Mouse (Mus musculus): ENCODE results near the gene Fam45a. TPM values are rescaled to one million over a fixed set of nuclear protein-coding genes. Genes with fewer than 3 reads are reported as not detected.
"Not testable (repeated sequence)": the region's sequence is repeated elsewhere in the genome, so short reads cannot be mapped to it uniquely, and the experiment has no call there.

Fam45a gene
- polyA plus RNA-seq, 1 experiment from 2014 or later, result 32.3 TPM

DNA sequence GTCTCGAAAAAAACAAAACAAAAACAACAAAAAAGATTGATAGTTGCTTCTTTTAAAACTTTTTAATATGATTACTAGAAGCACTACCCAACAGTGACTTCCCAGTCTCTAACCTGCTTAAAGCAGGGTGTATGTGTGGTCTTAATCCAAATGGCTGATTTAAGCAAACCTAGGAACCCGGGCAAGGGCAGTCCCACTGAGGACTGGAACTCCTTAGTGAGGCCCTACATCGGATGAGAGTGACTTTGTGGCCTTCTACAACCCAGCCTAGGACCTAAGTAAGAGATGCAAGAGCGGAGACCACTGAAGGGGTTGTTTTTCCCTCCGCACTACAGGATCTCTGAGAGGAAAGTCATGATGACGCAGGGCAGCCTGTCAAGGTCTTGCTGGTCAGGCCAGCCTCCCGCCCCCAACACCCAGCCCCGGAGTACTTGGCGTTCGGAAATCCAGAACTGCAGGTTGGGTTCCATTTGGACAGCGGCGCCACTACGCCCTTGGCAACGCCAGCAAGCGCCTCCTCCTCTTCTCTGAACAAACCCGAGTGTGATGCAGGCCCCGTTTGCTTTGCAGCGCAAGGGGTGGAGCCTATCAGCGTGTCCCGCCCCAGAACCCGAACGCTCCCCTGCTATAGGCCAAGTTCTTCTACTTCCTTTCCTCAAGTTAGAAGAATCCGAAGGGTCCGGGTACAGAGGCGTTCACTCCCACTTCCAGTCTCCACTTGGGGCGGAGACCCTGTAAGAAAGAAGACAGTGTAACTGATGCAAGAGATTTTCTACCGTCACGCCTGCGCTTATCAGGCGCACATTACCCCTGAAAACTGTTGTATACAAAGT lies 49.7 kb downstream of the Fam45a start, which contains the start of gene Sfxn4:
Gene Sfxn4 (minus strand): TSS at position 612 of the 833 bp plus-strand sequence.
- peak within 1 kb of the TSS; percentile 49 for H3K4me3 ChIP-seq
- H3K4me2 ChIP-seq, result peak within 1 kb of the TSS; percentile 62
- no peaks in the 10 kb centered on the region for H3K4me1 ChIP-seq
- 3% methylated on average over 30 of the region's 30 CpGs for WGBS
- no peaks in the 10 kb centered on the region for H3K9me3 ChIP-seq
- peak within 1 kb of the TSS; percentile 56 for H3K27ac ChIP-seq
- peaks cover 23% of the 10 kb centered on the region for H3K36me3 ChIP-seq
- peak within 1 kb of the TSS; percentile 45 for H3K9ac ChIP-seq
- H3K27me3 ChIP-seq, result no peaks in the 10 kb centered on the region
- peak; percentile 99 for ATAC-seq (ENCODE audit: borderline replicate concordance, extremely low read depth, low FRiP score, low TSS enrichment)

DNA sequence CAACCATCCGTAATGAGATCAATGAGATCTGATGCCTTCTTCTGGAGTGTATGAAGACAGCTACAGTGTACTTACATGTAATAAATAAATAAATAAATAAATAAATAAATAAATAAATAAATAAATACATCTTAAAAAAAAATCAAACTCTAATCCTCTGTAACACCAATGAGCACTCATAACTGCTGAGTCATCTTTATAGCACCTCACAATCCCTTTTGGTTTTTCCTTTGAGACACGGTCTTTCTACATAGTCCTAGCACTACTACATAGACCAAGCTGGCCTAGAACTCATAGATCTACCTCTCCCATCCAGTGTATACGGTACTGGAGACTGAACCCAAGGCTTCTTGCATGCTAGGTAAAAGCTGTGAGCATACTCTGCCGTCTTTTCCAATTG lies 54.8 kb downstream of the Fam45a start:
- not testable (repeated sequence) for H3K27ac ChIP-seq; ATAC-seq (ENCODE audit: borderline replicate concordance, extremely low read depth, low FRiP score, low TSS enrichment); H3K9ac ChIP-seq; H3K4me3 ChIP-seq; H3K9me3 ChIP-seq; H3K4me2 ChIP-seq; H3K27me3 ChIP-seq; H3K4me1 ChIP-seq
- WGBS, result 90% methylated on average over 4 of the region's 4 CpGs
- H3K36me3 ChIP-seq, result peaks cover 51% of the 10 kb centered on the region

DNA sequence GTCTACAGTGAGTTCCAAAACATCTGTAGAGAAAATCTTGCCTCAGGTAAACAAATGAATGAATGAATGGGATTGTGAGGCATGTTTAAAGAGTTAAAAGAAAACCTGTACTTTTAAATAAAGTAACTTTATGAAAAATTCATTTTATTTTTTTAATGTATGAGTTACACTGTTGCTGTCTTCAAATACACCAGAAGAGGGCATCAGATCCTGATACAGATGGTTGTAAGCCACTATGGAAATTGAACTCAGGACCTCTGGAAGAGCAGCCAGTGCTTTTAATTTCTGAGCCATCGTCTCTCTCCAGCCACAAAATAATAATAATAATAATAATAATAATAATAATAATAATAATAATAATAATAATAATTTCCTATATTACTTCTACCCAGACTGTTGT lies 59.1 kb downstream of the Fam45a start:
- H3K4me1 ChIP-seq, result peaks cover 14% of the 10 kb centered on the region
- no peaks in the 10 kb centered on the region for H3K9me3 ChIP-seq
- no peak overlapping the region for H3K4me2 ChIP-seq
- no peak overlapping the region for H3K27ac ChIP-seq
- 88% methylated on average over 1 of the region's 1 CpGs for whole genome bisulfite sequencing
- H3K9ac ChIP-seq, result no peak overlapping the region
- no peak overlapping the region for H3K4me3 ChIP-seq
- no peak for ATAC-seq (ENCODE audit: borderline replicate concordance, extremely low read depth, low FRiP score, low TSS enrichment)
- H3K27me3 ChIP-seq, result no peaks in the 10 kb centered on the region
- H3K36me3 ChIP-seq, result peaks cover 30% of the 10 kb centered on the region

DNA sequence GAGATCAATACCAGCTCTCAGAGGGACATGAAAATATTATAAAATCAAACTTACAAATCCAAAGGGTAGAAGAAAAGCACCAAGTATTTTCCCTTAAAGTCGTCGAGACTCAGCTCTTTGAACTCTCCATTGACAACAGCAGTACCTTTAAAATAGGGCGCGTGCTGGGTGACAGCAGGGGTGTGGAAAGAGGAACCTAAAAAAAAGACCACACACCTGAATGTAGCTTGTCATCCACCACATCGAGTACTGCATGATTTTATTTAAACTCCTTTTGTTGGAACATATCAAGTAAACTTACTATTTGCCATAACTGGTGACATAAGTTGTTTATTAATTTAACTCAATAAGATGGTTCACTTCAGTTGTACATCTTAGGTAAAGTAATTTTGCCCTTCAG lies 60.0 kb downstream of the Fam45a start:
- no peak overlapping the region for H3K4me2 ChIP-seq

DNA sequence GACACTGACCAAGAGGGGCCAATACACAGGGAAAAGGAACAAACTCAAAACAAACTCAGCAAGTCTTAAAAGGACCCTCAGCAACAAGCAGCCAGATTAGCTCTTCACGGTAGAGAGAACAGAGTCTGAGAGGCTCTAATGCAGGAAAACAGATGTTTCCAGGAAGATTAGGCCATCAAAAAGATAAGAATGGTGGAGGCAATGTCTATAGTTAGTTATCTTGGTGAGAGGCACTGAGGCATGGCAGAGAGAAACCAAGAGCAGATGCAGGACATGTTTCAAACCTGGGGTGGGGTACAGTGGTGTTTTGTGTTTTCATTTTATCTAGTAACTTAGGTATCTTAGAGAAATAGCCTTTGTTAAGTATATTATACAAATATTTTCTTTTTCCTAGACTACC lies 60.9 kb downstream of the Fam45a start:
- Histone ChIP-seq H3K4me2 (no peak overlapping the region), H3K4me1 (peaks cover 14% of the 10 kb centered on the region), H3K27ac (no peak overlapping the region), H3K36me3 (peaks cover 21% of the 10 kb centered on the region), H3K9me3 (no peaks in the 10 kb centered on the region), H3K27me3 (no peaks in the 10 kb centered on the region), H3K4me3 (no peak overlapping the region), H3K9ac (no peak overlapping the region)
- 18% methylated on average over 1 of the region's 1 CpGs for WGBS
- ATAC-seq (ENCODE audit: borderline replicate concordance, extremely low read depth, low FRiP score, low TSS enrichment), result no peak

More for the DNA sequence above, 60.0 kb downstream of the Fam45a start:
- Histone ChIP-seq H3K27ac (no peak overlapping the region), H3K4me3 (no peak overlapping the region), H3K27me3 (no peaks in the 10 kb centered on the region), H3K9me3 (no peaks in the 10 kb centered on the region), H3K36me3 (peaks cover 27% of the 10 kb centered on the region), H3K9ac (no peak overlapping the region), H3K4me1 (peaks cover 14% of the 10 kb centered on the region)
- WGBS, result 89% methylated on average over 5 of the region's 5 CpGs
- ATAC-seq (ENCODE audit: borderline replicate concordance, extremely low read depth, low FRiP score, low TSS enrichment), result no peak

DNA sequence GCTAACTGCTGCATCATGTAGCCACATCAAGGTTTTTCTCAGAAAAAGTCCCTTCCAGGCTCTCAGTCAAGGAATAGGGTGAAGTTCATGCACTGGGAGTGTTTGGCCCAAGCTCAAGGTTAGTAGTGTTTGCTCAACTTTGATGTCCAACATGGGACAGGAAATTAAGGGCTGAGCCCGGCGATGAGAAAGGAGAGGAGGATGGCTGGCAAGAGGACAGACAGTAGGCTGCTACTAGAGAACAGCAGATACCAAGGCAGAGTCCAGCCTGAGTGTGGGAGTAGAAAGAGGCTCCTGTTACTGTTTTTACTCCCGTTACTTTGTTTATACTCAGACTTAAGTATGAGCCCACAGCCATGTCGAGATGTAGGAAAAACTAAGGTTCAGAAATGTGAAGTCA lies 62.1 kb downstream of the Fam45a start:
- H3K4me1 ChIP-seq, result peaks cover 14% of the 10 kb centered on the region
- H3K27me3 ChIP-seq, result no peaks in the 10 kb centered on the region
- 10% methylated on average over 4 of the region's 4 CpGs for WGBS
- peaks cover 12% of the 10 kb centered on the region for H3K36me3 ChIP-seq
- no peaks in the 10 kb centered on the region for H3K9me3 ChIP-seq
- H3K4me3 ChIP-seq, result peak overlapping the region; percentile 66
- ATAC-seq (ENCODE audit: borderline replicate concordance, extremely low read depth, low FRiP score, low TSS enrichment), result no peak
- H3K27ac ChIP-seq, result peak overlapping the region; percentile 73
- H3K4me2 ChIP-seq, result peak overlapping the region; percentile 63
- peak overlapping the region; percentile 66 for H3K9ac ChIP-seq

DNA sequence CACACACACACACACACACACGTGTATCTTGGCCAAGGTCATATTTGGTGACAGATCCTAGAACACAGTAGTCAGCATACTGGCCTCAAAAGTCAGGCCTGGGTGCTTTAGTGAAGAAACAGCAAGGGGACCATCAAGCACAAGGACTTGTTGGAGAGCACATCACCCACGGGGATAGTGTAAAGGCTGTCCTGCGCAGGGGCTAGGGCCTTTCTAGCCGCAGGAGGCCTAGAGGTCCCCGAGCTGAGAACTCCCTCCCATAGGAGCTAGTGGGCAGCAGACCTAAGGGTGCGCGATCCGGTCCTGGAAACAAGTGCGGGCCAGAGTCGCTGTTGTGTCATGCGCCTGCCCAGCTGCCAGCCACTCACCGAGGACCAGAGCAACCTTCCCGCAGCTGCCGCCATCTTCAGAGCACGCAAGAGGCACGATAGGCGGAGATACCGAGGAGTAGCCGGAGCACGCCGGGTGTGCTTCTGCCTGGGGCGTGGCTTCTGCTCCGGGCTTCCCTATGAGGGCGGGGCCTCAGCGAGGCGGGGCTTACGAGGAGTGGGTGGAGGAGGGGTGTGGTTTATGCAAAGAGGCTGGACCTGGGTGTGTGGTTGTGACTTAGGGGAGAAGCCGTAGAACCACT lies 62.8 kb downstream of the Fam45a start, which contains the start of gene Prdx3:
Gene Prdx3 (minus strand): TSS at position 493 of the 631 bp plus-strand sequence.
- H3K4me1 ChIP-seq, result peaks cover 14% of the 10 kb centered on the region
- no peaks in the 10 kb centered on the region for H3K9me3 ChIP-seq

DNA sequence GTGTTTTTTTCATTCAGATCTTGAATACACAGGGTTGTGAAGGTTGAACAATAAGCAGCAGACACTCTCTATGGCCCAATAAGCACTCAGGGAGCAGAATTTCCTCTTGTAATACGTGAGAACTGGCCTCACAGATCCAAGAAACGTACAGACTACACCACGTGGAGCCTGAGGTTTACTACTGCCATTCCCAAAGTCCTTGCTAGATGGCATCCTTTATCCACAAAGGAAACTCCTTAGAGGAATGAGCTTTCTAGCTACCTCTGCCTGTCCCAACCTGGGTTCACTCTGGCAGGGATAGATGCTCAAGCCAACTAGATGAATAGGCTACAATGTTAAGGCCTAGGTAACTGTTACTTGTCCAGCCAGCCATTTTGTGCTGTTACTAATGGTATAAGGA lies 71.7 kb downstream of the Fam45a start:
- H3K4me3 ChIP-seq, result no peak overlapping the region
- H3K4me2 ChIP-seq, result no peak overlapping the region
- no peaks in the 10 kb centered on the region for H3K4me1 ChIP-seq
- WGBS, result 8% methylated on average over 3 of the region's 3 CpGs
- H3K36me3 ChIP-seq, result no peaks in the 10 kb centered on the region
- no peak overlapping the region for H3K9ac ChIP-seq
- H3K9me3 ChIP-seq, result no peaks in the 10 kb centered on the region
- H3K27me3 ChIP-seq, result no peaks in the 10 kb centered on the region
- H3K27ac ChIP-seq, result no peak overlapping the region
- ATAC-seq (ENCODE audit: borderline replicate concordance, extremely low read depth, low FRiP score, low TSS enrichment), result no peak

More for the DNA sequence above, 62.8 kb downstream of the Fam45a start, which contains the start of gene Prdx3:
- under 1% methylated on average over 28 of the region's 28 CpGs for WGBS
- Histone ChIP-seq H3K4me3 (peak within 1 kb of the TSS; percentile 66), H3K4me2 (peak within 1 kb of the TSS; percentile 63), H3K27me3 (no peaks in the 10 kb centered on the region), H3K27ac (peak within 1 kb of the TSS; percentile 73), H3K36me3 (peaks cover 10% of the 10 kb centered on the region), H3K9ac (peak within 1 kb of the TSS; percentile 66)
- ATAC-seq (ENCODE audit: borderline replicate concordance, extremely low read depth, low FRiP score, low TSS enrichment), result peak; percentile 97

Small RNA genes within 50 kb of the gene (microRNA-seq; reads per million reads assigned to microRNA genes)
- gene mmu-mir-3084-1, result not detected

Other genes starting within 250 kb of the Fam45a start
- 22.4 and 25.7 TPM in 2 replicates for gene Cacul1, start 230.6 kb upstream of the Fam45a start, polyA plus RNA-seq (2015; fragmentation: Nextera tagmentation; extraction: Ambion mirVana)
- 1.4 and 1.6 TPM in 2 replicates for gene Nanos1, start 55.6 kb upstream of the Fam45a start, polyA plus RNA-seq (2015; fragmentation: Nextera tagmentation; extraction: Ambion mirVana)
- 132 and 137 TPM in 2 replicates for gene Eif3a, start 20.9 kb upstream of the Fam45a start, polyA plus RNA-seq (2015; fragmentation: Nextera tagmentation; extraction: Ambion mirVana)
- 6.4 and 7.1 TPM in 2 replicates for gene Sfxn4, start 49.9 kb downstream of the Fam45a start, polyA plus RNA-seq (2015; fragmentation: Nextera tagmentation; extraction: Ambion mirVana)
- 114 and 116 TPM in 2 replicates for gene Prdx3, start 63.0 kb downstream of the Fam45a start, polyA plus RNA-seq (2015; fragmentation: Nextera tagmentation; extraction: Ambion mirVana)
- gene Grk5, start 78.2 kb downstream of the Fam45a start, polyA plus RNA-seq (2015; fragmentation: Nextera tagmentation; extraction: Ambion mirVana), result 3.2 and 4.2 TPM in 2 replicates

All from lung, embryonic 15.5 days (tissue).